Mouse (Mus musculus): ENCODE measurements around the gene Pde3a.

GRCm38 (mm10) chr6:141281685-141282084, 32.6 kb downstream of the Pde3a start:
- TF ChIP-seq POLR2A (IDR thresholded peaks at IDR 0.05; ENCODE audit: control insufficient read depth, low read depth, low read length) = no peak
- TF ChIP-seq CTCF (IDR thresholded peaks at IDR 0.05; ENCODE audit: control insufficient read depth, insufficient read depth, insufficient replicate concordance, low read depth, low read length) = no peak

Data from testis, adult 2 months (tissue).